Mouse (Mus musculus) liver, embryonic 11.5 days (tissue): ENCODE data around the gene Lkaaear1. TPM values are rescaled to one million over a fixed set of nuclear protein-coding genes. Genes with fewer than 3 reads are reported as not detected.

Experiments used
- ATAC-seq: fragments of 200-750 bp; cut with Nextera tagmentation; replicated peaks from 2 replicates; pipeline ENCODE4 v1.8.0; 2017; ENCODE audit warnings: moderate number of reproducible peaks, mild to moderate bottlenecking, moderate TSS enrichment, moderate library complexity; ENCODE audit not compliant: low FRiP score
- DNase-seq: peaks from one replicate; pipeline ENCODE4 v3.0.0-alpha.2; 2017; ENCODE audit warnings: low spot score
- H3K27ac ChIP-seq: fragments of 300-500 bp; sonication (generic); 2 replicates; pipeline ENCODE4 v1.5.1; 2014; ENCODE audit warnings: mild to moderate bottlenecking, low read depth, low read length, control low read depth
- H3K27me3 ChIP-seq: fragments of 300-500 bp; sonication (generic); replicated peaks from 2 replicates; pipeline ENCODE4 v1.6.1; 2014; ENCODE audit warnings: low read length, mixed read lengths; ENCODE audit not compliant: control insufficient read depth, insufficient read depth
- H3K36me3 ChIP-seq: fragments of 300-500 bp; sonication (generic); 2 replicates; pipeline ENCODE4 v1.6.1; 2014; ENCODE audit warnings: mild to moderate bottlenecking, low read length, moderate library complexity, mixed read lengths; ENCODE audit not compliant: control insufficient read depth, insufficient read depth
- H3K4me1 ChIP-seq: fragments of 300-500 bp; sonication (generic); replicated peaks from 2 replicates; pipeline ENCODE4 v1.6.1; 2014; ENCODE audit warnings: low read length, mixed read lengths; ENCODE audit not compliant: control insufficient read depth, insufficient read depth
- H3K4me2 ChIP-seq: fragments of 300-500 bp; sonication (generic); 2 replicates; pipeline ENCODE4 v1.6.1; 2014; ENCODE audit warnings: mild to moderate bottlenecking, control low read depth, moderate library complexity
- H3K4me3 ChIP-seq: fragments of 300-500 bp; sonication (generic); 2 replicates; pipeline ENCODE4 v1.5.1; 2014; ENCODE audit warnings: low read depth, low read length, control low read depth
- H3K9ac ChIP-seq: fragments of 300-500 bp; sonication (generic); 2 replicates; pipeline ENCODE4 v1.6.1; 2014; ENCODE audit warnings: low read depth, low read length, control low read depth
- H3K9me3 ChIP-seq: fragments of 300-500 bp; sonication (generic); 2 replicates; pipeline ENCODE4 v1.6.1; 2016; ENCODE audit warnings: low read length, inconsistent platforms, mixed read lengths; ENCODE audit not compliant: control insufficient read depth
- WGBS: fragments of 180-500 bp; shearing (Covaris S2); extraction: QIAGEN DNeasy Blood & Tissue Kit; methylation state at CpG from one replicate; pipeline ENCODE4 v1.1.7; 2014; 5-methylcytosine and 5-hydroxymethylcytosine counted together
- polyA plus RNA-seq: library from polyadenylated mRNA; unstranded; fragments of >200 nt; fragmentation: Nextera tagmentation; extraction: Ambion mirVana; gene quantifications from 2 replicates; pipeline ENCODE4 v1.2.1, GENCODE M21; 2014

Gene Lkaaear1
- polyA plus RNA-seq, 1 experiment from 2014 or later = not detected

- H3K4me1 ChIP-seq = no peaks in the 10 kb centered on the region; the same call in none of the 2 replicates
- no peak overlapping the region for H3K4me3 ChIP-seq
- 0 out of 2 replicates have a peak, but pooled peaks cover 2% of the 10 kb centered on the region for H3K27me3 ChIP-seq
- H3K4me2 ChIP-seq = peak overlapping the region; percentile 74
- H3K36me3 ChIP-seq = peaks cover 9% of the 10 kb centered on the region
- no peak overlapping the region for H3K9ac ChIP-seq
- no peak for ATAC-seq
- no peak overlapping the region for H3K27ac ChIP-seq
- WGBS = 70% methylated on average over 6 of the region's 6 CpGs
- no peaks in the 10 kb centered on the region for H3K9me3 ChIP-seq
- DNase-seq = peak; percentile 24
These were observed 7.2 kb downstream of the Lkaaear1 start for GRCm38 (mm10) chr2:181691083-181691482.

- peaks cover 9% of the 10 kb centered on the region for H3K36me3 ChIP-seq
- H3K4me2 ChIP-seq = no peak overlapping the region
- no peaks in the 10 kb centered on the region for H3K9me3 ChIP-seq
- 83% methylated on average over 10 of the region's 10 CpGs for WGBS
- no peak overlapping the region for H3K9ac ChIP-seq
- ATAC-seq = no peak
- H3K4me1 ChIP-seq = no peaks in the 10 kb centered on the region; the same call in none of the 2 replicates
- H3K27me3 ChIP-seq = no peaks in the 10 kb centered on the region
- peak; percentile 20 for DNase-seq
- no peak overlapping the region for H3K4me3 ChIP-seq
- no peak overlapping the region for H3K27ac ChIP-seq
These were observed 8.6 kb downstream of the Lkaaear1 start for GRCm38 (mm10) chr2:181689466-181690160.

DNA sequence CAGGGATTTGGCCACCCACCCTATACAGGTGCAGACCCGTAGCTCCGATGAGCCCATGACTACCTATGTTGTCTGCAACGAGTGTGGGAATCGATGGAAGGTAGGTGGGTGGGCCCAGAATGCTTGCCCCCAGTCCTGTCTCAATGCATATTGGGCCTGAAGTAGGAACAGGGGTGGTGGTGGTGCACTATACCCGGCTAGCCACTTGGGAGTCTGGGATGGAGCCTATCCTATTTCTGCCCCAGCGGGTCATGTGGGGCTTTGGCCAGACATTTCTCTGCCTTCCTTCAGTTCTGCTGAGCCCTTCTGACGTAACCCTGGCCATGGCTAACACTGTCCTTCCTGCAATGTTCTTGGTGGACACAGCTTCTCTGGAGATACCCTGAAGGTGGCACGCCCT lies 10.7 kb downstream of the Lkaaear1 start:
- 87% methylated on average over 8 of the region's 8 CpGs for WGBS
- no peaks in the 10 kb centered on the region for H3K27me3 ChIP-seq
- no peak overlapping the region for H3K4me3 ChIP-seq
- H3K9ac ChIP-seq = no peak overlapping the region
- H3K36me3 ChIP-seq = peaks cover 9% of the 10 kb centered on the region
- no peaks in the 10 kb centered on the region for H3K9me3 ChIP-seq
- no peaks in the 10 kb centered on the region; the same call in 1 of the 2 replicates for H3K4me1 ChIP-seq
- peak; percentile 25 for DNase-seq
- H3K27ac ChIP-seq = no peak overlapping the region
- no peak for ATAC-seq
- H3K4me2 ChIP-seq = no peak overlapping the region

DNA sequence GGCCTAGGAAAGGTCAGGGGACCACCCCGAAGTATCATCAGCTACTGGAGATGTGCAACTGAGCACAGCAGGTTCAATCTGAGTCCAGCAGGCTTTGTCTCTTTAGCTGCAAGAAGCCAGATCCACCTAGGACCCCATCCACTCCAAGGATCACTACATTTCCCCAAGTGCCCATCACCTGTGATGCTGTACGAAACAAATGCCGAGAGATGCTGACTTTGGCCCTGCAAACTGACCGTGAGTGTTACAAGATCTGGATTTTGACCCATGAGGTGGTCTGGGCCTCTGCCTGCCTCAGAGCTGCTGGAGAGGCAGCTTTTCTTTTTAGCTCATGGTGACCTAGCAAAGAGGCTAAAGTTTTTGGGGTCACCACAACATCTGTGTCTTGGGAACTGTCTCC lies 12.6 kb downstream of the Lkaaear1 start:
- Histone ChIP-seq H3K4me3 (no peak overlapping the region), H3K9ac (no peak overlapping the region), H3K4me2 (no peak overlapping the region), H3K36me3 (peaks cover 9% of the 10 kb centered on the region), H3K4me1 (peaks cover 5% of the 10 kb centered on the region), H3K27me3 (no peaks in the 10 kb centered on the region), H3K9me3 (no peaks in the 10 kb centered on the region), H3K27ac (no peak overlapping the region)
- no peak for ATAC-seq
- 86% methylated on average over 4 of the region's 4 CpGs for WGBS
- no peak for DNase-seq

DNA sequence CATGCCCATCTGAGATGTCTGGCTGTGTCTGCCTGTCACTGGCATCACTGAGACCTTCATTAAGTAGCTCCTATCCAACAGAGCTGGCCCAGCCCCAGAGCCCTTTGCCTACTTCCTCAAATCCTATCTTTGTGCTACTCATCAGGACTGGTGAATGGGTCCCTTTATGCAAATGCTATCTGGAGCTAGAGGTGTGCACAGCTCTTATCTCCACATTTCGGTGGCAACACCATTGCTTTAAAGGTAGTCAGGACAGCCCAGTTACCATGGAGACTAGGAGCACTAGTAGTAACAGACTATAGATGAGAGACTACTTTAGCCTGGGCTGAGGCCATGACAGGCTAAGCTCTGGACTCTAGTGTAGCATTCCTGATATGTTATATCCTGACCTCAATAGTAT lies 13.5 kb downstream of the Lkaaear1 start:
- no peak overlapping the region for H3K4me3 ChIP-seq
- peaks cover 7% of the 10 kb centered on the region for H3K4me1 ChIP-seq
- no peak overlapping the region for H3K9ac ChIP-seq
- DNase-seq = no peak
- no peaks in the 10 kb centered on the region for H3K9me3 ChIP-seq
- H3K36me3 ChIP-seq = peaks cover 9% of the 10 kb centered on the region
- no peak overlapping the region for H3K4me2 ChIP-seq
- H3K27me3 ChIP-seq = no peaks in the 10 kb centered on the region
- no peak overlapping the region for H3K27ac ChIP-seq
- WGBS = 26% methylated on average over 1 of the region's 1 CpGs
- ATAC-seq = no peak

DNA sequence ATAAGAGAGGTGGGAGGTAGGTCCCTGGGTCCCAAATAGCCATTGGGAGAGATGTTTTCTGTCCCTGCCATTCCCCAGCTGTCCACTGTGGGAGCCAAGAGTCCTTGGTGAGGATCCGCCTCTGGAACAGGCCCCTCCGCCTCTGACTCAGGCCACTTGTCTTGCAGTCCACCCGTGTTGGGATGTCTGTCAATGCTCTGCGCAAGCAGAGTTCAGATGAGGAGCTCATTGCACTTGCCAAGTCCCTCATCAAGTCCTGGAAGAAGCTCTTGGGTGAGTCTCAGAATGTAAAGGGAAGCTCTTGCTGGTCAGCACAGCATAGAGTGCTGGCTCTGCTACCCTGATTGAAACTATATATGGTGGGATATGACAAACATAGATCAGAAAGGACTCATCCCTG lies 14.9 kb downstream of the Lkaaear1 start:
- H3K4me1 ChIP-seq = peaks cover 7% of the 10 kb centered on the region
- H3K27ac ChIP-seq = no peak overlapping the region
- no peak overlapping the region for H3K9ac ChIP-seq
- peaks cover 5% of the 10 kb centered on the region for H3K36me3 ChIP-seq
- ATAC-seq (no peak), DNase-seq (no peak)
- WGBS = 69% methylated on average over 4 of the region's 4 CpGs
- no peak overlapping the region for H3K4me3 ChIP-seq
- no peak overlapping the region for H3K4me2 ChIP-seq
- no peaks in the 10 kb centered on the region for H3K27me3 ChIP-seq
- no peaks in the 10 kb centered on the region for H3K9me3 ChIP-seq

- Histone ChIP-seq H3K9ac (no peak overlapping the region), H3K36me3 (peaks cover 3% of the 10 kb centered on the region), H3K4me3 (no peak overlapping the region), H3K27ac (no peak overlapping the region), H3K4me1 (peaks cover 10% of the 10 kb centered on the region), H3K9me3 (no peaks in the 10 kb centered on the region), H3K27me3 (no peaks in the 10 kb centered on the region), H3K4me2 (no peak overlapping the region)
- ATAC-seq (no peak), DNase-seq (no peak)
- WGBS = 63% methylated on average over 1 of the region's 1 CpGs
These were observed 16.3 kb downstream of the Lkaaear1 start for GRCm38 (mm10) chr2:181681978-181682377.

DNA sequence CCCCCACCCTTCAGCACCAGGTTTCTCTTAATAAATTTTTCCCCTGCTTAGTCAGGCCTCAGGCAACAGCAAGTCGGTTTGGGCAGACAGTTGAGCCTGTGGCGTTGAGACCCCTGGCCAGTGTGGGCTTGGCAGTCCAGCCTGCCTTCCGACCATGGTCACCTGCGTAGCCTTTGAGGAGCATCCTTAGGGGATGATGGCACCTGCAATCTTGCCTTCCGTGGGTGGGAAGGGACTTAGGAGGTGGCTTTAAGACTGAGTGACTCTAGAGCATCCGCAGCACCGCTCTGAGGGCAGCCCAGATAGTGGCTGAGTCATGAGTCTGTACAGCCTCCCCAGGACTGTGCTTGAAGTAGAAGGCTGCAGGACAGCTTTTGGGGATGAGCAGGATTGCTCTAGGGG lies 17.5 kb downstream of the Lkaaear1 start:
- Histone ChIP-seq H3K4me1 (peaks cover 10% of the 10 kb centered on the region), H3K4me3 (peak overlapping the region; percentile 73), H3K4me2 (peak overlapping the region; percentile 97), H3K27me3 (no peaks in the 10 kb centered on the region), H3K9me3 (no peaks in the 10 kb centered on the region), H3K9ac (peak overlapping the region; percentile 78), H3K27ac (peak overlapping the region; percentile 52; the same call in 1 of the 2 replicates), H3K36me3 (no peaks in the 10 kb centered on the region)
- peak; percentile 14 for ATAC-seq
- peak; percentile 61 for DNase-seq
- 15% methylated on average over 7 of the region's 7 CpGs for WGBS
